Mouse (Mus musculus) myocyte (in vitro differentiated cells): ENCODE results near the gene Lfng.

Source experiments
- CEBPB ChIP-seq: IDR thresholded peaks from 2 replicates; pipeline ENCODE4 v1.6.1; 2011; ENCODE audit warnings: mild to moderate bottlenecking, moderate library complexity; ENCODE audit not compliant: poor library complexity, insufficient read depth, severe bottlenecking
- E2F4 ChIP-seq: IDR thresholded peaks from one replicate; pipeline ENCODE4 v1.6.1; 2011; ENCODE audit warnings: mild to moderate bottlenecking, control low read depth, moderate library complexity; ENCODE audit not compliant: insufficient read depth
- MAX ChIP-seq: IDR thresholded peaks from one replicate; pipeline ENCODE4 v1.6.1; 2011; ENCODE audit warnings: low read depth, mild to moderate bottlenecking, control low read depth
- MYOD1 ChIP-seq, 3 experiments: IDR thresholded peaks; one replicate each; pipeline ENCODE4 v1.6.1; 2011; ENCODE audit warnings: control low read depth in 2 of 3, low read depth in 2 of 3, mild to moderate bottlenecking in 2 of 3, moderate library complexity in 1 of 3; ENCODE audit not compliant: insufficient read length in 2 of 3, control insufficient read depth in 1 of 3
- MYOG ChIP-seq, 3 experiments: IDR thresholded peaks; one replicate each; pipeline ENCODE4 v1.6.1; 2011; ENCODE audit warnings: control low read depth in 2 of 3, low read depth in 2 of 3, mild to moderate bottlenecking in 2 of 3; ENCODE audit not compliant: insufficient read length in 2 of 3, control insufficient read depth in 1 of 3, insufficient read depth in 1 of 3
- POLR2A ChIP-seq: IDR thresholded peaks from one replicate; pipeline ENCODE4 v1.6.1; 2011; ENCODE audit warnings: low read depth, mild to moderate bottlenecking, control low read depth, moderate library complexity; ENCODE audit not compliant: insufficient read length
- POLR2AphosphoS2 ChIP-seq: IDR thresholded peaks from one replicate; pipeline ENCODE4 v1.6.1; 2011; ENCODE audit warnings: low read depth, control low read depth; ENCODE audit not compliant: insufficient read length
- REST ChIP-seq: IDR thresholded peaks from one replicate; pipeline ENCODE4 v1.6.1; 2011; ENCODE audit warnings: mild to moderate bottlenecking, control low read depth, moderate library complexity; ENCODE audit not compliant: insufficient read depth, insufficient read length
- TCF12 ChIP-seq: IDR thresholded peaks from one replicate; pipeline ENCODE4 v1.6.1; 2011; ENCODE audit warnings: mild to moderate bottlenecking, control low read depth; ENCODE audit not compliant: poor library complexity, insufficient read depth, severe bottlenecking
- USF1 ChIP-seq: IDR thresholded peaks from one replicate; pipeline ENCODE4 v1.6.1; 2011; ENCODE audit warnings: low read depth, mild to moderate bottlenecking, control low read depth, moderate library complexity

GRCm38 (mm10) chr5:140596927-140597588 is 10.1 kb upstream of the Lfng start:
- TF ChIP-seq POLR2A (no peak), MAX (no peak), TCF12 (no peak), CEBPB (no peak), MYOD1 (IDR thresholded peaks at IDR 0.05; ENCODE audit: control insufficient read depth in 1 of 3, insufficient read length in 2 of 3, low read depth in 2 of 3) (no peak), E2F4 (no peak), REST (no peak), USF1 (no peak), POLR2AphosphoS2 (no peak), MYOG (IDR thresholded peaks at IDR 0.05; ENCODE audit: control insufficient read depth in 1 of 3, insufficient read depth in 1 of 3, insufficient read length in 2 of 3, low read depth in 2 of 3) (no peak)
